Mouse (Mus musculus) kidney, adult 2 months (tissue): ENCODE measurements around the gene Neurl4. TPM values are rescaled to one million over a fixed set of nuclear protein-coding genes. Genes with fewer than 3 reads are reported as not detected.

Source experiments
- DNase-seq: peaks from one replicate; pipeline ENCODE4 v3.0.0; 2021
- H3K27ac ChIP-seq: fragments of 200-500 bp; 2 replicates; pipeline ENCODE4 v1.5.1; 2012; ENCODE audit warnings: low read depth, low read length, control low read depth, inconsistent platforms; ENCODE audit not compliant: insufficient read depth
- H3K27me3 ChIP-seq: fragments of 200-500 bp; replicated peaks from 2 replicates; pipeline ENCODE4 v1.6.1; 2012; ENCODE audit warnings: mild to moderate bottlenecking, moderate library complexity, low read length, inconsistent platforms; ENCODE audit not compliant: control insufficient read depth, insufficient read depth
- H3K36me3 ChIP-seq: fragments of 200-500 bp; 2 replicates; pipeline ENCODE4 v1.6.1; 2012; ENCODE audit warnings: mild to moderate bottlenecking, moderate library complexity, low read length, inconsistent platforms; ENCODE audit not compliant: control insufficient read depth, insufficient read depth
- H3K4me1 ChIP-seq: fragments of 200-500 bp; 2 replicates; pipeline ENCODE4 v1.6.1; 2011; ENCODE audit warnings: low read length; ENCODE audit not compliant: control insufficient read depth, insufficient read depth
- H3K4me3 ChIP-seq: fragments of 200-500 bp; 2 replicates; pipeline ENCODE4 v1.5.1; 2011; ENCODE audit warnings: mild to moderate bottlenecking, low read depth, low read length, control low read depth; ENCODE audit not compliant: insufficient read depth
- CTCF ChIP-seq: fragments of 200-500 bp; conservative IDR thresholded peaks from 2 replicates; pipeline ENCODE4 v1.5.1; 2011; ENCODE audit warnings: low read depth, mild to moderate bottlenecking, control low read depth, low read length, moderate library complexity, mixed read lengths; ENCODE audit not compliant: insufficient read depth, insufficient read length
- POLR2A ChIP-seq: fragments of 200-500 bp; IDR thresholded peaks from one replicate; pipeline ENCODE4 v1.6.1; 2011; ENCODE audit warnings: low read depth, low read length, control low read depth
- WGBS: fragments of 180-500 bp; shearing (Covaris S2); methylation state at CpG from one replicate; pipeline ENCODE4 v1.1.7; 2018; 5-methylcytosine and 5-hydroxymethylcytosine counted together
- polyA plus RNA-seq: library from polyadenylated mRNA; depleted of rRNA; stranded (reverse); fragments of >200 nt; gene quantifications from 2 replicates; pipeline ENCODE4 v1.2.3, GENCODE M21; 2012; rRNA removed

The Neurl4 gene
- polyA plus RNA-seq, 1 experiment: 72.0 TPM

DNA sequence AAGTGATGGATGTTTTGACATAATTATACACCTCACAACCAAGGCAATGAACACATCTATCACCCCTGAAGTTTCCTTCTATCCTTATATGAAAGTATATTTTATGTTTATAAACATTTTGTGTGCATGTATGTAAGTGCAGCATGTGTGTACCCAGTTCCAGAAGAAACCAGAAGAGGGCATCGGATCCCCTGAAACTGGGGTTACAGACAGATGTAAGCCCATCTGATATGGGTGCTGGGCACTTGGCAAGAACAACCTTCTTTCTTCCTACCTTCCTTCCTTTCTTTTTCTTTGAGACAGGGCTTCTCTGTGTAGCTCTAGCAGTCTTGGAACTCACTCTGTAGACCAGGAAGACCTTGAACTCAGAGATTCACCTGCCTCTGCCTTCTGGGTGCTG is 55.3 kb downstream of the Neurl4 start:
- no peaks in the 10 kb centered on the region for H3K36me3 ChIP-seq
- H3K27me3 ChIP-seq: no peaks in the 10 kb centered on the region
- 73% methylated on average over 1 of the region's 1 CpGs for WGBS
- no peak overlapping the region for H3K4me3 ChIP-seq
- H3K4me1 ChIP-seq: no peaks in the 10 kb centered on the region
- DNase-seq: no peak
- TF ChIP-seq CTCF: 0 out of 2 replicates have a peak, but pooled peaks have one; percentile 4
- no peak for TF ChIP-seq POLR2A
- no peak overlapping the region for H3K27ac ChIP-seq

DNA sequence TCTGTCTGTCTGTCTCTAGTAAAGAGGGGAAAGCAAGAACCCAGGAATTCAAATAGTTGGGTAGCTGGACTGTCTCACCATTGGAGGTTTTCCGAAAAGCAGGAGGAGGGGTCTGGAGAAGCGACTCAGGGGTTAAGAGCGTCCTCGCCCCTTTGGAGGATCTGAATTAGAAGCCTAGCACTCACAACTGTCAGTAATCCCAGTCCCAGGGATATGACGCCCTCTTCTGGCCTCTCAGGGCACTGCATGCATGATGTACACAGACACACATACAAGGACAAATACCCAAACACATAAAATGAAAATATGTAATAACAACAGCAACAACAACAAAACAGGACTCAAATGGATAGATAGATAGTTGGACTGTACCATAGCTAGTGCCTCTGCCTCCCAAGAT is 59.7 kb downstream of the Neurl4 start:
- Histone ChIP-seq H3K4me1 (no peaks in the 10 kb centered on the region), H3K4me3 (no peak overlapping the region), H3K27ac (no peak overlapping the region), H3K36me3 (no peaks in the 10 kb centered on the region), H3K27me3 (peaks cover 1% of the 10 kb centered on the region; the same call in 1 of the 2 replicates)
- WGBS: 51% methylated on average over 5 of the region's 5 CpGs
- peak; percentile 30 for TF ChIP-seq CTCF
- TF ChIP-seq POLR2A: no peak
- no peak for DNase-seq

DNA sequence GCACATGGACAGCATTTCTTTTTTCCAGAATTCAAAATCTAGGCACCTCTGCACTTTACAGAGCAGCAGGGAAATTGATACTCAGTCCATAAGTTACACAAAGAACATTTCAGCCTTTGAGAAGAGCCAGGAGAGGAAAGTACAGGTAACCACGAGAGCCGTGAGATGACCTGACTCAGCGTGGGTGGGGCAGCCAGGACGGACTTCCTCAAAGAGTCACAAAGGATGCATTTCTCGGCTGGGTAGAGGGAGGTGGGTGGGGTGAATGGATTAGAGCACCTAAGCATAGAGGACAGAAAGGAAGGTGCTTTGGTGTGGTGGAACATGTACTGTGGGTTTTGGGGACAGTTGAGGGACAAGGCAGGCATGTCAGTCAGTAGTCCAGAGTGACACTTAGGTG is 61.0 kb downstream of the Neurl4 start:
- no peak overlapping the region for H3K27ac ChIP-seq
- H3K27me3 ChIP-seq: peaks cover 1% of the 10 kb centered on the region; the same call in 1 of the 2 replicates
- WGBS: 34% methylated on average over 5 of the region's 5 CpGs
- no peak for DNase-seq
- no peaks in the 10 kb centered on the region for H3K36me3 ChIP-seq
- H3K4me3 ChIP-seq: no peak overlapping the region
- no peak for TF ChIP-seq CTCF
- peaks cover 1% of the 10 kb centered on the region; the same call in 1 of the 2 replicates for H3K4me1 ChIP-seq

Other genes with a start within 250 kb of the Neurl4 start
- 0.58 and 0.70 TPM in 2 replicates for gene Sox15, start 245.8 kb upstream of the Neurl4 start, polyA plus RNA-seq
- gene Mpdu1, start 238.4 kb upstream of the Neurl4 start, polyA plus RNA-seq: 143 and 147 TPM in 2 replicates
- gene Cd68, start 234.9 kb upstream of the Neurl4 start, polyA plus RNA-seq: 8.5 and 10.7 TPM in 2 replicates
- 200 and 244 TPM in 2 replicates for gene Eif4a1, start 228.6 kb upstream of the Neurl4 start, polyA plus RNA-seq
- gene Senp3, start 219.0 kb upstream of the Neurl4 start, polyA plus RNA-seq: 41.8 and 43.5 TPM in 2 replicates
- gene Tnfsf13, start 215.3 kb upstream of the Neurl4 start, polyA plus RNA-seq: 3.8 and 4.1 TPM in 2 replicates
- 55.5 and 65.1 TPM in 2 replicates for gene Tnfsf12, start 205.2 kb upstream of the Neurl4 start, polyA plus RNA-seq
- gene Tnfsfm13, start 205.0 kb upstream of the Neurl4 start, polyA plus RNA-seq: 11.0 and 11.6 TPM in 2 replicates
- 25.3 and 37.8 TPM in 2 replicates for gene Polr2a, start 142.4 kb upstream of the Neurl4 start, polyA plus RNA-seq
- 0.05 and 0.10 TPM in 2 replicates for gene Slc35g3, start 139.1 kb upstream of the Neurl4 start, polyA plus RNA-seq
- 22.3 and 24.4 TPM in 2 replicates for gene Zbtb4, start 135.2 kb upstream of the Neurl4 start, polyA plus RNA-seq
- gene Chrnb1, start 105.1 kb upstream of the Neurl4 start, polyA plus RNA-seq: 11.9 and 14.3 TPM in 2 replicates
- gene Fgf11, start 99.2 kb upstream of the Neurl4 start, polyA plus RNA-seq: 2.6 and 3.3 TPM in 2 replicates
- 19.2 and 22.4 TPM in 2 replicates for gene Tmem102, start 95.4 kb upstream of the Neurl4 start, polyA plus RNA-seq
- gene Gm39566, start 85.8 kb upstream of the Neurl4 start, polyA plus RNA-seq: 0.02 and 0.04 TPM in 2 replicates
- 0.20 and 0.26 TPM in 2 replicates for gene Spem2, start 82.6 kb upstream of the Neurl4 start, polyA plus RNA-seq
- 0.28 and 0.38 TPM in 2 replicates for gene Spem1, start 78.9 kb upstream of the Neurl4 start, polyA plus RNA-seq
- 6.4 and 7.8 TPM in 2 replicates for gene Nlgn2, start 63.3 kb upstream of the Neurl4 start, polyA plus RNA-seq
- gene Tmem256, start 62.6 kb upstream of the Neurl4 start, polyA plus RNA-seq: 513 and 551 TPM in 2 replicates
- 57.1 and 63.9 TPM in 2 replicates for gene Plscr3, start 54.7 kb upstream of the Neurl4 start, polyA plus RNA-seq
- gene Tnk1, start 42.3 kb upstream of the Neurl4 start, polyA plus RNA-seq: 7.9 and 9.3 TPM in 2 replicates
- not detected in 2 replicates for gene Tmem95, start 23.1 kb upstream of the Neurl4 start, polyA plus RNA-seq
- 4.8 TPM in 2 replicates for gene Kctd11, start 19.7 kb upstream of the Neurl4 start, polyA plus RNA-seq
- 1.7 and 6.1 TPM in 2 replicates for gene Acap1, start 5.5 kb upstream of the Neurl4 start, polyA plus RNA-seq
- 0.94 and 0.99 TPM in 2 replicates for gene 2810408A11Rik, start 85 bp upstream of the Neurl4 start, polyA plus RNA-seq
- 72.9 and 75.5 TPM in 2 replicates for gene Gps2, start 12.8 kb downstream of the Neurl4 start, polyA plus RNA-seq
- gene Eif5a, start 20.9 kb downstream of the Neurl4 start, polyA plus RNA-seq: 465 and 575 TPM in 2 replicates
- 60.5 and 71.7 TPM in 2 replicates for gene Ybx2, start 34.7 kb downstream of the Neurl4 start, polyA plus RNA-seq
- 74.2 and 78.6 TPM in 2 replicates for gene Slc2a4, start 47.1 kb downstream of the Neurl4 start, polyA plus RNA-seq
- gene Cldn7, start 63.7 kb downstream of the Neurl4 start, polyA plus RNA-seq: 39.2 and 40.0 TPM in 2 replicates
- gene Ctdnep1, start 80.1 kb downstream of the Neurl4 start, polyA plus RNA-seq: 84.4 and 104 TPM in 2 replicates
- gene Elp5, start 81.4 kb downstream of the Neurl4 start, polyA plus RNA-seq: 66.3 and 68.4 TPM in 2 replicates
- gene Gabarap, start 90.1 kb downstream of the Neurl4 start, polyA plus RNA-seq: 746 and 1,018 TPM in 2 replicates
- gene Phf23, start 94.7 kb downstream of the Neurl4 start, polyA plus RNA-seq: 16.0 and 21.4 TPM in 2 replicates
- gene Dvl2, start 99.5 kb downstream of the Neurl4 start, polyA plus RNA-seq: 8.5 and 9.6 TPM in 2 replicates
- gene Acadvl, start 114.3 kb downstream of the Neurl4 start, polyA plus RNA-seq: 249 and 308 TPM in 2 replicates
- 8.1 and 8.3 TPM in 2 replicates for gene Dlg4, start 115.9 kb downstream of the Neurl4 start, polyA plus RNA-seq
- 0.25 and 0.41 TPM in 2 replicates for gene Asgr1, start 153.0 kb downstream of the Neurl4 start, polyA plus RNA-seq
- 0.27 and 0.41 TPM in 2 replicates for gene Asgr2, start 191.6 kb downstream of the Neurl4 start, polyA plus RNA-seq
- 5.0 and 6.2 TPM in 2 replicates for gene Mgl2, start 229.3 kb downstream of the Neurl4 start, polyA plus RNA-seq